Mouse (Mus musculus) thymus, adult 2 months (tissue): ENCODE results near the gene Ccl7.

Experiments used
- CTCF ChIP-seq: fragments of 200-500 bp; IDR thresholded peaks from 2 replicates; pipeline ENCODE4 v1.5.1; 2012; ENCODE audit warnings: mild to moderate bottlenecking, control low read depth, low read length, moderate library complexity, borderline replicate concordance; ENCODE audit not compliant: control insufficient read depth, poor library complexity, insufficient read depth; ENCODE audit errors: extremely low read depth
- POLR2A ChIP-seq: fragments of 200-500 bp; IDR thresholded peaks from 2 replicates; pipeline ENCODE4 v1.6.1; 2012; ENCODE audit warnings: mild to moderate bottlenecking, low read length, control low read depth, moderate library complexity; ENCODE audit not compliant: control insufficient read depth, poor library complexity, insufficient read depth; ENCODE audit errors: extremely low read depth

- TF ChIP-seq POLR2A (no peak), CTCF (no peak)
Measured at GRCm38 (mm10) chr11:82063454-82063853, 17.9 kb downstream of the Ccl7 start.
